Mouse (Mus musculus): ENCODE measurements at regions not wholly inside any gene's neighbourhood (a gene's known extent, or its start where the extent isn't known, plus 50 kb on each side); places are given as distances from the start of the nearest gene placed in this dataset.
"Not testable (repeated sequence)": the region's sequence is repeated elsewhere in the genome, so short reads cannot be mapped to it uniquely, and the experiment has no call there.

DNA sequence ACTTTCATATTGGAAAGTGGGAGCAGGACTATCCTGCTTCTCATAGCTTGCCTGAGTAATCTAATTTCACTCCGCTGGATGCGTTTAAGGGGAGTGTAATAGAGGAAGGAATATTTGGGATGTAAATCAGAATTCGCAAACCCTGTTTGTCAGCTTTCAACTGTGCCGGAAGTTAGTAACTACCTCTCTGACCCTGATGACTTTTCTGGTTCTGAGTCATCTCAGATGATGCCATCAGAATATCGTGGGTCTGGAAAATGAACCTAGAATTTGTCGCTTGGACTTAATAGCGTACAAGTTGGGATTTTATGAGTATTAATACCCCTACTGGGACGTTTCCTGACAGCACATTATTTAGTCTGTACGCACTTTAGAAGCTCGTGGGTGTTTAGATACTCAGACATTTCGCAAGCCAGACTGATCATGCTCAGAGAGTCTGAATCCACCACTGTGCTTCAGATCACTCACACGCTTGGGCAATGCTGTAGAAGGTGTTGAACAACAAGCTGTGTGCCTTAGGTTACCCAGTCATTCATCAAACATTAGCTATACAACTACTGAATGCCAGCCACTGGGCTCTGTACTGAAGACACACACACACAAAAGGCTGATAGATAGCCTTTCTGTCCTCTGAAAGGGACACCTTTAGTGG, 131.1 kb downstream of the Phlda1 start:
- DNase-seq (ENCODE audit: low spot score in 2 of 2): no peak

DNA sequence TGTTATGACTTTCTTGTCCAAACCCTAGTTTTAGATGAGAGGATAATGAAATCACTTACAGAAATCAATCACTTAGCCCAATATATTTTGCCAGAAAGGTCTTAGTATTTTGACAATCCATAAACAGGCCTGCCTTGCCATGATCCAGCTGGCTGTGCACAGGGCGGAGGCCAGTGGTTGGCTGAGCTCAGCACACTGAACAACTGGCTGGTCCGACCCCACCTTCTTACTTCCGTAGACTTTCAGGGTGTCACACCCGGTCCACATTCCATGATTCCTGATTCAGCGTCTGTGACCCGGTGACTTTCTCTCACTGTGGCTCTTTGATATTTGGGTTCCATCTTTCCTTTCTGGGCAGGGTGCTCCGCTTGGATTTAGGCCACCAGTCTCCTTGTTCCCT, 133.8 kb downstream of the Phlda1 start:
- DNase-seq (ENCODE audit: low spot score in 2 of 2): no peak

DNA sequence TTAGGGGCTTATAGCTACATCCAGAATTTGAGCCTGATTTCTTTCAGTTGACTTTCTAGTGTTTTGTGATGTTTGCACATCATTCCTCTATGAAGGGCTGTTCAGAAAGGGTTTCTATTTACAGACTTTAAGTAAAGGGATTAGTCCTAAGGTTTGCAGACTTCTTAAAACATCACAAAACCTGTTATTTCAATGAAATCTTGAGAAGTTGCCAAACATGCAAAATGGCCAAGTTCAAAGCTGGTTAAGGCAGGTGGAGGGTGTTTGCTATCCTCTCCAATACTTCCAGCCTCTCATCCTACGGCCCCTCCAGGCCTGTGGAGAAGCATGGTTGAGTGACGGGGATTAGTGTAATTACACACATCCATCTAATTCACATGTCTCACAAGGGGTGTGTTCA, 136.6 kb downstream of the Phlda1 start:
- DNase-seq (ENCODE audit: low spot score in 2 of 2): no peak

DNA sequence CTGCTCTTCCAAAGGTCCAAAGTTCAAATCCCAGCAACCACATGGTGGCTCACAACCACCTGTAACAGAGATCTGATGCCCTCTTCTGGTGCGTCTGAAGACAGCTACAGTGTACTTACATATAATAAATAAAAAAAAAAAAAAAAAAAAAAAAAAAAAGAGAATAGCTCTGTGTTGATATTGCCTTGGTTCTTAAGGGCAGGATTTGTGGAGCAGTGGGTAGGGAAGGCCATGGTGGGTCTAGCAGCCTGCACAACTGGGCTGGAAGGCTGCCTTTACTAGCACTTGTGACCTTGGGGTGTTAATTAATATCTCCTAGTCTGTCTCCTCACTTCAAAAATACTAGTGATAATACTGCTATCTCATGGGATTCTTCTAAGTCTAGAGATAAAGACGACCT, 147.7 kb downstream of the Phlda1 start:
- not testable (repeated sequence) for DNase-seq (ENCODE audit: low spot score in 2 of 2)

DNA sequence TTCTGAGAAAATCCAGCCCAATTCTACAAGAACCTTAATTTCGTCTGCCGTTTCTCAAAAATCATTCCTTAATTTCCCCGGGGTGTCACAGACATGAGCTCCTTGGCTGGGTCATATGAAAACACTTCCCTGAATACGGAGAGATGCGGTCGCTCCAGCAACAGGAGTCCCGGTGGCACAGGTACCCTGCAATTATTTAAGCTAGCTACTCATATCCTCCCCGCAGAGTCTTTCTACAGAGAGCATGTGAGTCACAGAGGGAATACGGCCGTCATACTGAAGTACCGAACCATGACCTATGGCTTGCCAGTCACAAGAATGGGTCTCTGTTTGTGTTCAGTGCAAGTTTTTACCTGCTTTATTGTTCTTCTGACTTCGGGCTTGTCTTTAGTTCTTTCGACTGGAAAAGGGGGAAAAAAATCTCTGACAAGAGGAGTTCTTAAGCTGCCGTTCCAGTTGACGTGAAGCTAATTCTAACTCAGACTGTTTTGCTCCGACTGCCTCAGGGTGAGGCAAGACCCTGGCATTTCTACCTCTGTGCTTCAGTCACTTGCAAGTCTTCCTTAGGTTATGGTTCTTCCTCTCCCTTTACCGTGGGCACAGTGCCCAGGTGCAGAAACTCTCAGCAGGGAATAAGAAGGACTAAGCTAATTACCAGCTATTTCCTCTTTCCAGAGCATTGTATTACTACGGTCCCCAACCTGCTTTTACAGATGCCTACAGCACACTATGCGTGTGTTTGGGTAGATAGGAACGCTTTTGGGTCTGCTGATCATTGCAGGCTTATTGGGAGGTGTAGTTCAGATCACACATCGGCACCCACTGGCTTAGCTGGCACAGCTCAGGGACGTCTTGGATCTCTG, 148.5 kb downstream of the Phlda1 start:
- no peak for DNase-seq (ENCODE audit: low spot score in 2 of 2)

DNA sequence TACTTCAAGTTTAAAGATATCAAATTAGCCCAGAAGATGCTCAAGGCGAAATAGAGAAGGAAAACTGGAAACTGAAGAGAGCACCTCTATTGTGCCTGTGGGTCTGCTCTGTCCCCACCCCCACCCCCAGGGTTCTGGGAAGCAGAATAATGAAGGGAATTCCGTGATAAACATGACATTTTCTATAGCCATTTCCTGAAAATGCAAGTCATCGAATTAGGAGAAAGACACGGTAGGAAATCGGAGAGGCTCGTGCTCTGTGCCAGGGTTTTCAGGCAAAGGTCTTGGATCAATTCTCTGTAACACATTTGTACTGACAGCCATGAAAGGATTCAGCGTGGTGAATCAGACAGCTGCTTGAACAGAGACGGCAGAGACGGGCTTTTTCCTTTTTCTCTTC, 152.7 kb downstream of the Phlda1 start:
- DNase-seq (ENCODE audit: low spot score in 2 of 2): no peak

DNA sequence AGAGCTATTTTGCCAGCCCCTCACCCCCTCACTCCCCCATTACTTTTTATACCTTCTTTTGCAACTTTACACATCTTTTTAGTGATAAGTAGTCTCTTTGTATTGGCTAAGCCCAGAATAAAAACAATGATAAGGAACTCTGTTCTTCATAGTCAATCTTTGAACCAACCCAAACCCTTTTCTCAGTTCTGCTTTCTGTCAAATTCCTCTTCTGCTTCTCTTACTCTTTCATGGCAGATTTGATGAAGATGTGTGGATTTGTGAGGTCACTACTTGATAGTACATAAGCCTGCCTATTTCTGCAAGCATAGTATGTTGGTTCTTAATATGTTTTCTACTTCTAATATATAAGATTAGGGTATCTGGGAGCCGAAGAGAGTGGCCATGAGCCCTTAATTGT, 156.6 kb downstream of the Phlda1 start:
- DNase-seq (ENCODE audit: low spot score in 2 of 2): no peak

DNA sequence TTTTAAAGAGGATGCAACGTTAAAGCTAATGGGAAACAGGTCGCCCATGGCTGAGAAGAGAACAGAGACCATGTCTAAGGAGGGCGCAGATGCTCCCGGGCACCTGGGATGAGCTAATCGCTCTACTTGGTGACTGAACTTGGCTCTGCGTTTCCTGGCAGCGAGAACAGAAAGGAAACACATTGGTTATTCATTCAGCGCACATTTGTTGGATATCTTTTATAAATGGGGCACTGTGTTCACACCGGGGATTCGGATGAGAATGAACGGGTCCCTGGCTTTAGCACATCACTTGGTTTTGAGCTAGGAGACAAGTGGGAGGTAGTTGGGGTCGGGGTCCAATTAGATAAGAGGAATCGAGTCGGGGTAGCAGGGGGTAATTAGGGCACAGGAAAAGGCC, 159.7 kb downstream of the Phlda1 start:
- DNase-seq (ENCODE audit: low spot score in 2 of 2): peak in 1 of 2 experiments; percentile 31

DNA sequence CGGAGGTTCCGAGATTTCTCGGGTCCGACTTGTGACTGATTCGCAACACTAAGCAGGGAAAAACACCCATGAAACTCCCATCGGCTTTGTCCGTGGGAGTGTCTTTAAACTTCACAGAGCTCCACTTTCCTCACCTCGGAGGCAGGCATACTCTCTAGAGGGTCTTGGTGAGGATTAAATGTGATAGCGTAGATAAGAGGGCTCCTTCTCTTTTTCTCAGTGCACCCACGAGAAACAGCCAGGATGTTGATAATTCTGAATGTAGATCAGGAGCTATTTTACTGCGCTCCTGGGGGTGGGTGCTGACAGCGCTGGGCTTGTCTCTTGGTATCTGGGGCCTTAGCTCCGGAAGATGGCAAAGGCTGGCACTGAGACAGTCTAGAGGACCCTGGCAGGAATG, 160.9 kb downstream of the Phlda1 start:
- no peak for DNase-seq (ENCODE audit: low spot score in 2 of 2)

DNA sequence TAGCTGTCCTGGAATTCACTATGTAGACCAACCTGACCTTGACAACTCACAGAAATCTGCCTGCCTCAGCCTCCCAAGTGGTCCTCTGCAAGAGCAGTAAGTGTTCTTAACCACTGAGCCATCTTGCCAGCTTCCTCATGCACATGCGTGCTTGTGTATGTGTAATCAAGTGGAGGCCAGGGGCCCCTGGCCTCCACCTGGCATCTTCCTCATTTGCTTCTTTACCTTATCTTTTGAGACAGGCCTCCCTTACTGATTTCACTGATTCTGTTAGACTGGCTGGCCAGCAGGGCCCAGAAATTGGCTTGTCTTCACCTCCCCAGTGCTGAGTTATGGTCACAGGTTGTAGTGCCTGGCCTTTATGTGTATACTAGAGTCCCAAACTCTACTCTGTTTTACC, 162.6 kb downstream of the Phlda1 start:
- DNase-seq (ENCODE audit: low spot score in 2 of 2): no peak

DNA sequence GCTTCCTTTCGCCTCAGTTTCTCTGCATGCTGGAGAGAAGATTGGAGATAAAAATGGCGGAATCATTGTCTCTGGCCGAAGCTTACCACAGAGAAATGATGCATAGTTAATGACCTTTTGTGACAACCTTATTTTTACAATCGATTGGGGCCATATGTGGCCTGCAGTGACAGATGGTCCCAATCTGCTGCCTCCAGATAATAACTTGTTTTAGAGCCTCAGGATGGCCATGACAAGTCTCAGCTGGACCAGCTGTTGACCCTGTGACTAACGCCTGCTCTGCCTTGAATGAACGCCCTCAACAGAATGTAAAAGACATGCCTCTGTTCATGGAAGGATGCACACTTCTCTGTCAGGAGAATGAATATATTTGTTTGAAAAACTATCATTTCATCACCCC, 163.6 kb downstream of the Phlda1 start:
- no peak for DNase-seq (ENCODE audit: low spot score in 2 of 2)

DNA sequence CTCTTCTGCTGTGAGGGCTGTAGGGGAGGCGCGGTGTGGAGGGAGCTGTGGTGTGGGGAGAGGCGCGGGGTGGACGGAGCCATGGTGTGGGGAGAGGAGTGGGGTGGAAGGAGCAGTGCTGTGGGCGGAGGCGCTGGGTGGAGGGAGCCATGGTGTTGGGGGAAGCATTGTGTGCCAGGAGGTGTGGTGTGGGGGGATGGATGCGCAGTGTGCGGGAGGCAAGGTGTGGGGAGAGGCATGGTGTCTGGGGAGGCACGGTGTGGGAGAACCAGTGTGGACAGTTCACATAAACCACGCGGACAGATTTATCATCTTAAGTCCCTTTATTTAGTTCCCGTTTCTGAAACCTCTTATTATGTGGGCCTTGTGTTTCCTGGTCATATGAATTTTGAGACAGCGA, 164.6 kb downstream of the Phlda1 start:
- no peak for DNase-seq (ENCODE audit: low spot score in 2 of 2)

DNA sequence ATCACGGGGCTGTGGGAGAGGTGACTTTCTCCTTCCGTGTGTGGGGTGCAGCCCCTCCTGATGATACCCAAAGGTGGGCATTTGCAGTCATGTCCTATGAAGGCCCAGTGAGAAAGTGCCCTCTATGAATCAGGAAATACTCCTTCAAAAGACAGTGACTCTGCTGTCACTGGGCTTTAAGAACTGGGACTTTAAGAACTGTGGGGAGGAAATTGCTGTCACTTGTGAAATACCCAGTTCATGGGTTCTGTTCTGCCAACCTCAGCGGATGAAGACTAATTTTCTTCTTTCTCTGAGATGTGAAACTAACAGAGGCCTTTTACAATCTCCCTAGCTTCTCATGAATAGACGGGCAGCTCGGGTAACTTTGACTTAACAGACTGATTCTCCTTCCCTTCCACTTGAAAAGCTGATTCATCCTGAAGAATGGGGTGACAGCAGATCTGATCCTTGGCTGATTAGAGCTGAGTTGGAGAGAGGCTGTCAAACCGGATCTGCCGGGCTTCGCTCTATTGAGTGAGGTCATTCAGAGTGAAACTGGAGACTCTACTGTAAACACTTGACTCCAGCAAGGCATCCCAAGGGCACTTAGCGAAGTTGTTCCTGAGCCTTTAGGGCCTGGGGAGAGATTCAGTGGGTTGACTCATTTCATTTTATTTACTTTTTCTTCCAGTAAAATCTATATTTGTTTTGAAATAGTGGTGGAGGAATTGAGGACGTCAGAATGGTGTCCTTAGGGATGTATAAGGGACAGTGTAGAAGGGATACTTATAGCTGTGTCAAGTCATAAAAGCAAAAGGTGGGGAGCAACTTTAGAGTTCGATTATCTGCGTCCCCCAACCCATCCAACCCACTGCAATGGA, 166.6 kb downstream of the Phlda1 start:
- DNase-seq (ENCODE audit: low spot score in 2 of 2): no peak

DNA sequence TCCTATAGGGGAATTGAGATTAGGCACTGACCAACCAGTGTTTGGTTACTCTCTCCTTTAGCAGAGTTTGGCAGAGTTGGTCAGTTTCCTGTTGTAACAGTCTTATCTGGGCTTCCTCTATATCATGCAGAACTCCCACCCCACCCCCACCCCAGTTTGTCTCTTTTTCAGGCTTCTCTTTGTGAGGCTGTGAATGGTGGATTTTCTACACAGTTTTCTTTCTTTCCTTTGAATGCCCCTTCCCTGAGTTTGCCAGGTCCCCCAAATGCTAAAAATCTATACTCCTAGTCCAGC, 167.2 kb downstream of the Phlda1 start:
- DNase-seq (ENCODE audit: low spot score in 2 of 2): no peak

DNA sequence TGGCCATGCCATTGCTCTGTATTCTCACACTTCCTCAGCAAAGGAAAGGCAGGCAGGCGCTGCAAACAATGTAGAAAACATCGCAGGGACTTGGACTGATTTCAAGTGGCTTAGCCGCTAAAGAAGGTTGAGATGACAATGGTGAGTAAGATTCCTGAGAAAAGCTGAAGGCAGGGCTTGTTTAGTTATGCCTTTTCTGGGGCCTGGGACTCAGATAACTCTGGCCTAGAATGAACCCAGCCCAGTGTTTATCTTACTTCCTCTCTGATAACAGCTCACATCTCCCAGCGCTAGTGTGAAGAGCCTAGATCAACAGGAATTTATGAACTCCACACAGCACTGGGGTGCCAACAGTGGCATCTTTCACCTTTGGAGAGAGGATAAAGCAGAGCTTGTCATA, 170.2 kb downstream of the Phlda1 start:
- DNase-seq (ENCODE audit: low spot score in 2 of 2): no peak

DNA sequence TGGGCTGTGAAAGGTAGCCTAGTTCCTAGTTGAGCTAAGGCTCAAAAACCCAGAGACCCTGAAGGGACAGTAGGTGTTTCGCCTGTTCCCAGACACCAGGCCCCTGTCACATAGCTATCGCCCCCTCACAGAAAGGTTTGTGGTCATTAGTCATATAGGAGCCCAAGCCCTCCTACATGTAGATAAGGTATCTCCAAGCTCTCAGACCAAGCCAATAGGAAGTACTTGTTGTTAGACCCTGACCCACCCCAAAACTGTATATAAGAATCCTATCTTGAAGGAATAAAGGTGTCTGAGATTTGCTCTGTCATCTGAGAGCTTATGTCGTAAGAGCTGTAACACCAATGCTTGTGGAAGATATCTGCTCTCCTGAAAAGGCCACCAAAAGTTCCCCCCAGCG, 174.8 kb downstream of the Phlda1 start:
- no peak for DNase-seq (ENCODE audit: low spot score in 2 of 2)

DNA sequence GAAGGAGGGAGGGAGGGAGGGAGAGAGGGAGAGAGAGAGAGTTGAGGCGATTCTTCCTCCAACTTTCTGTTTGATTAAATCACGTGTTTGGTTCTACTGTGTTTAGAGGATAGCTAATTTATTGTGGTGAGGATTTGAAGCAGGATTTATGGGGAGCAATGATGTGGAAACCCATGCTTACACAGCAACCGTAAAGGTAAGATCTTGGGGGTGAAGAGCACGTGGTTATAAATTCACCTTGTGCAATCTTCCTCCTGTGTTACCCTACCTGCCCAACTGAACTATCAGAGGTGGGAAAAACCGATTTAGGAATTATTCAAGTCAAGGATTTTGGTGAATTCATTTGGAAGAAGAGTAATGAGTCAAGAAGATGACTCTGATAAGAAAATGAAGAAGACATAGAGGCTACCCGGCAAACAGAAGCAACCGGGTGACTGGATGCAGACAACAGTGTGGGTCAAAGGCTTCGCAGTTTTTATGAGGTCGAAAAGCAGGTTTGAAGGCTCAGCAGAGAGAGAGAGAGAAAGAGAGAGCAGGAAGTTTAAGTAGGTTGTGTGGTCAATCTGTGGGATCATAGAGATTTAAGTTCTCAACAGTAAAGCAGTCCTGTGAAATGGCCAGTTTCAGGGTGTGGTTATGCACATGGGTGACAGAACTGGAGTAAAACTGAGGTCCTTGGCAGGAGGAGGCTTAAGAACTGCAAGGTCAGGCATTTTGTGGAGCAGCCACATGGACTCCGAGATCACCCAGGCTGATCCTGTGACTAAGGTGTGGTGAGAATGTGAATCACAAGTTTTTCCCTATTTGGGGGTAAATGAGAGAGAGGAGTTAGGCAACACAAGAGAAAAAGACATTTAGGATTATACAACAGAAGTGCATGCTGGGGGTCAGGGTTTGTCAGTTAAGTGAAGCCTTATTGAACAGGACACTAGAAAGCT, 178.6 kb downstream of the Phlda1 start:
- DNase-seq (ENCODE audit: low spot score in 2 of 2): no peak

DNA sequence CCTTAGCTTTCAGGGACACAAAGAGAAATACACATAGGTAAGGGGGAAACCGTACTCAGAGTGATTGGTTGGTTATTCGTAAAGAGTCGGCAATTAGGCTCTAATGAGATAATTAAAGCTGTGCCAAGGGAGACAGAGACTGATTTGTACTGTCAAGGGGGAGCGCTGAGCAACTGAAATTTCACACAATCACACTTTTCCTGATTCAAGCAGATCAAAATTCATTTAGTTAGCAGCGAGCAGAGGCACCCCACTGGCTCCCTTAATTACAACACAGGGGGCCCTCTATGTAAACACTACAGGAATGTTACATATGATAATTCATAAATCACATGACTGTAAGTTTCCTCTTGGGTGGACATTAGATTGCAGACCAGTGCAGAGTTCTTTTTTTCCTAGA, 180.5 kb downstream of the Phlda1 start:
- no peak for DNase-seq (ENCODE audit: low spot score in 2 of 2)

DNA sequence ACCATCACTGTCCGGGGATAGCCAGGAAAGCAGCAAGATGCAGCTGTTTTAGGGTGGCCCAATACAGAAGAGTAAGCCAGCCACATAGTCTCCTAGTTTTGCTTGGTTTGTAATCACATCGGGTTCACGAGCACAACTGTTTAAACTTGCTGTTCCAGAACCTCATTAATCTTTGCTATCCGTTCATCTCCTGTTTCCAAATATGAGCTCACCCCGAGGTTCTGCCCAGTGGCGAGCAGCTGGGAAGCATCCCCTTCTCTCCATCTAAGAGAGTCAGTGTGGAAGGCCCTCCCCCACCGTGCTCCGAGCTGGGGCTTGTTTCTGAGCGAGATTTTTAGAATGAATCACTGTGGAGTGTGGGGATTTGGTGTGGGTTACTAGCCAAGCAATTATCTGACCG, 183.5 kb downstream of the Phlda1 start:
- no peak for DNase-seq (ENCODE audit: low spot score in 2 of 2)

DNA sequence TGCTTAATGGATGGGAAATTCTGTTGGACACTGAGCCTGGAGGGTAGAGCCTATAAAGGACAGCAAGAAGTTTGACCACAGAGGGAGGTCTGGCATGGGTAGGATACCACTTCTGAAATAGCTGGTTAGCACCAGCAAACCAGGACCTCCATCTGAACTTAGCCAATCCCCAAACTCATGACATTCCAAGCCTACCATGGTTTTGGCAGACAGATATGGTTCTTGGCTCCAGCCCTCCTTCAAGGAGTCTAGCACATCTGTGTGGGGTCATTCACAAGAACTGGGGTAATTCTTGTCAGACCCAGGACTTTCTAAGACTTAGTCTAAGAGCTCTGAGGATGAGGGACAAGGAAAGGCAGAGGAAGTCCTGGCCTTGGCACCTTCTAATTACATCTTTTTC, 187.7 kb downstream of the Phlda1 start:
- no peak for DNase-seq (ENCODE audit: low spot score in 2 of 2)

Measured in frontal cortex, postnatal 14 days (tissue).